Mouse (Mus musculus) MN1 (cell line): ENCODE measurements around the gene Wbp11.
"Not testable (repeated sequence)": the region's sequence is repeated elsewhere in the genome, so short reads cannot be mapped to it uniquely, and the experiment has no call there.

Experiments used
- DNase-seq: peaks from one replicate; pipeline ENCODE4 v3.0.0-alpha.2; 2016; ENCODE audit warnings: low spot score

Gene Wbp11

GRCm38 (mm10) chr6:136803093-136803738 is 24.8 kb downstream of the Wbp11 start:
- DNase-seq: no peak

GRCm38 (mm10) chr6:136801274-136801673 is 26.8 kb downstream of the Wbp11 start:
- no peak for DNase-seq

GRCm38 (mm10) chr6:136800710-136801109 is 27.3 kb downstream of the Wbp11 start:
- no peak for DNase-seq

GRCm38 (mm10) chr6:136797874-136798693 is 29.9 kb downstream of the Wbp11 start:
- not testable (repeated sequence) for DNase-seq

GRCm38 (mm10) chr6:136795850-136796249 is 32.2 kb downstream of the Wbp11 start:
- DNase-seq: no peak

- DNase-seq: no peak
These were observed 32.9 kb downstream of the Wbp11 start for GRCm38 (mm10) chr6:136795110-136795509.

GRCm38 (mm10) chr6:136793831-136794525 is 34.1 kb downstream of the Wbp11 start:
- no peak for DNase-seq

GRCm38 (mm10) chr6:136792884-136793758 is 34.9 kb downstream of the Wbp11 start:
- DNase-seq: no peak

GRCm38 (mm10) chr6:136789391-136789971 is 38.6 kb downstream of the Wbp11 start:
- DNase-seq: no peak

- DNase-seq: no peak
These were observed 45.3 kb downstream of the Wbp11 start for GRCm38 (mm10) chr6:136782761-136783160.

- DNase-seq: no peak
These were observed 45.9 kb downstream of the Wbp11 start for GRCm38 (mm10) chr6:136782146-136782545.

- DNase-seq: no peak
These were observed 46.6 kb downstream of the Wbp11 start, which contains the start of gene Gucy2c for GRCm38 (mm10) chr6:136781377-136781986. Gene Gucy2c (minus strand): TSS chr6:136781765.

GRCm38 (mm10) chr6:136776392-136776791 is 51.6 kb downstream of the Wbp11 start:
- DNase-seq: no peak

- DNase-seq: no peak
These were observed 58.2 kb downstream of the Wbp11 start for GRCm38 (mm10) chr6:136769859-136770258.

GRCm38 (mm10) chr6:136769143-136769542 is 58.9 kb downstream of the Wbp11 start:
- no peak for DNase-seq

- DNase-seq: no peak
These were observed 64.1 kb downstream of the Wbp11 start for GRCm38 (mm10) chr6:136763912-136764311.
